Mouse (Mus musculus) embryonic facial prominence, embryonic 10.5 days (tissue): Measurements from ENCODE around the gene Fancg. TPM values are rescaled to one million over a fixed set of nuclear protein-coding genes. Genes with fewer than 3 reads are reported as not detected.
A peak's percentile ranks its signal among the peaks of the same experiment; 100 is the strongest.

Experiments used
- DNase-seq: peaks from one replicate; pipeline ENCODE4 v3.0.0-alpha.2; 2017; ENCODE audit warnings: low spot score
- H3K27ac ChIP-seq: fragments of 300-500 bp; sonication (generic); replicated peaks from 2 replicates; pipeline ENCODE4 v1.5.1; 2016; ENCODE audit warnings: mild to moderate bottlenecking
- H3K27me3 ChIP-seq: fragments of 300-500 bp; sonication (generic); replicated peaks from 2 replicates; pipeline ENCODE4 v1.6.1; 2016; ENCODE audit warnings: low read depth, mild to moderate bottlenecking; ENCODE audit not compliant: poor library complexity, severe bottlenecking
- H3K36me3 ChIP-seq: fragments of 300-500 bp; sonication (generic); replicated peaks from 2 replicates; pipeline ENCODE4 v1.6.1; 2016; ENCODE audit warnings: mild to moderate bottlenecking, moderate library complexity
- H3K4me1 ChIP-seq: fragments of 300-500 bp; sonication (generic); 2 replicates; pipeline ENCODE4 v1.6.1; 2016
- H3K4me3 ChIP-seq: fragments of 300-500 bp; sonication (generic); 2 replicates; pipeline ENCODE4 v1.5.1; 2016; ENCODE audit warnings: mild to moderate bottlenecking, moderate library complexity
- H3K9me3 ChIP-seq: fragments of 300-500 bp; sonication (generic); 2 replicates; pipeline ENCODE4 v1.6.1; 2016; ENCODE audit warnings: mild to moderate bottlenecking
- WGBS: fragments of 180-500 bp; shearing (Covaris S2); methylation state at CpG from one replicate; pipeline ENCODE4 v1.1.7; 2016; 5-methylcytosine and 5-hydroxymethylcytosine counted together
- polyA plus RNA-seq: library from polyadenylated mRNA; unstranded; fragments of >200 nt; fragmentation: Nextera tagmentation; extraction: Ambion mirVana; gene quantifications from 2 replicates; pipeline ENCODE4 v1.2.1, GENCODE M21; 2016

Gene Fancg
- polyA plus RNA-seq, 1 experiment from 2014 or later: 26.0 TPM

DNA sequence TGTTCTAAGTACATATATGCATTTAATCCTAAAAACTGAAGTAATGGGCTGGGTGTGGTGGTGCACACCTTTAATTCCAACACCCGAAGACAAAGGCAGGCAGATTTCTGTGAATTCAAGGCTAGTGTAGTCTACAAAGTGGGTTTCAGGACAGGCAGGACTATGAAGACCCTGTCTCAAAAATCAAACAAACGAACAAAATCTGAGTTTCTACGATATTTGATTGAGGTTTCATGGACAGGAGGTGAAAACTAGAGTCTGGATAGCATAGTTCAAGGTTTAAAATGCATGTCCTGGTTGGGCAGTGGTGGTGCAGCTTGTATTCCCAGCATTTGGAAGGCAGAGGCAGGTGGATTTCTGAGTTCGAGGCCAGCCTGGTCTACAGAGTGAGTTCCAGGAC, 41.0 kb downstream of the Fancg start, which contains the start of gene 1700022I11Rik:
Gene 1700022I11Rik (plus strand): TSS at position 301 of the 400 bp plus-strand sequence.
- Histone ChIP-seq H3K4me1 (peaks cover 8% of the 10 kb centered on the region), H3K27ac (no peak within 1 kb of the TSS), H3K27me3 (peaks cover 4% of the 10 kb centered on the region; the same call in 1 of the 2 replicates), H3K36me3 (no peaks in the 10 kb centered on the region), H3K9me3 (no peaks in the 10 kb centered on the region), H3K4me3 (no peak within 1 kb of the TSS)
- 87% methylated on average over 4 of the region's 4 CpGs for whole genome bisulfite sequencing
- DNase-seq: no peak

DNA sequence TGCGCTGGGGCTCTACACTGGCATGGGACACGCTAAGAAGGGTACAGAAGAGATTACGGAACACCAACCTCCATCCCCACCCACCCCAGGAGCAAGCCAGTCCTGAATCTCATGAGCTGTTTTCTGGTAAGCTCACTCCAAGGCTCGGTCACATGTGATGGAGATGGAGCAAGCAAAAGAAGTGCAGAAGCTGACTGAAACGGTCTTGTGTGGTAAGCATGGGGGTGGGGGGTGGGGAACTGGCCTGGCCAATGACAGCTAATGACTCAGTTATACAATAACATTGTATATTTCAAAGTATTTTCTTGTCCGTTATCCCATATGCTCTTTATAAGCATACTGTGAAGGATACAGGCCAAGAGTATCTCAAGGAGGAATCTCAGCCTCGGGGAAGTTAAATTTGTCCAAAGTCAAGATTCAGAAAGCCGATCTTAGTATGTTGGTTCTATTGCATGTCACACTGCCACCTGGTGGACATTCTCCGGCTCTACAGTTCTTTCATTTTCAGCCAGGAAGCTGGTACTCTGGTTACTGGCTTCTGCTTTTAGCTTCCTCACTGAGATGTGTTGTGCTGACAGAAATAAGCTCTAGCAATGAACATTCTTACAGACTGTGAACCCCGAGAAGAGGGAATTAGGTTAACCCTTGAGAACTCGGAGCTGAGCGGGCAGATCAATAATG, 45.1 kb downstream of the Fancg start:
- WGBS: 13% methylated on average over 12 of the region's 12 CpGs
- Histone ChIP-seq H3K27me3 (peaks cover 5% of the 10 kb centered on the region; the same call in 1 of the 2 replicates), H3K4me3 (peak overlapping the region; percentile 28)

DNA sequence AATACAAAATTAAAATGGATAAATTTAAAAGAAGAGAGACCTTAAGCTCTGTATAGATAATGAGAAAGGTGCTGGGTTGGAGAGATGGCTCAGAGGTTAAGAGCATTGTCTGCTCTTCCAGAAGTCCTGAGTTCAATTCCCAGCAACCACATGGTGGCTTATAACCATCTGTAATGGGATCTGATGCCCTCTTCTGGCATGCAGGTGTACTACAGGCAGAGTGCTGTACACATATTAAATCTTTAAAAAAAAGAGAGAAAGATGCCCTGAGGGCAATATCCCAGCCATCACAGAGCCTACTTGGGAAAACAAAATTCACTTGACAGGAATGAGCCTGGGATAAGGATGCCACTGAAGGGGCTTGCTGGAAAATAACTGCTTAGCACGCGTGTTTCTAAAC, 46.8 kb downstream of the Fancg start:
- Histone ChIP-seq H3K9me3 (no peaks in the 10 kb centered on the region), H3K36me3 (no peaks in the 10 kb centered on the region; the same call in none of the 2 replicates), H3K27me3 (peaks cover 5% of the 10 kb centered on the region; the same call in 1 of the 2 replicates), H3K4me3 (no peak overlapping the region), H3K4me1 (peaks cover 8% of the 10 kb centered on the region), H3K27ac (no peak overlapping the region)
- no peak for DNase-seq
- WGBS: 89% methylated on average over 2 of the region's 2 CpGs

More for the DNA sequence above, 45.1 kb downstream of the Fancg start:
- H3K27ac ChIP-seq: no peak overlapping the region
- no peaks in the 10 kb centered on the region for H3K36me3 ChIP-seq
- peaks cover 8% of the 10 kb centered on the region for H3K4me1 ChIP-seq
- no peaks in the 10 kb centered on the region for H3K9me3 ChIP-seq
- peak; percentile 62 for DNase-seq

DNA sequence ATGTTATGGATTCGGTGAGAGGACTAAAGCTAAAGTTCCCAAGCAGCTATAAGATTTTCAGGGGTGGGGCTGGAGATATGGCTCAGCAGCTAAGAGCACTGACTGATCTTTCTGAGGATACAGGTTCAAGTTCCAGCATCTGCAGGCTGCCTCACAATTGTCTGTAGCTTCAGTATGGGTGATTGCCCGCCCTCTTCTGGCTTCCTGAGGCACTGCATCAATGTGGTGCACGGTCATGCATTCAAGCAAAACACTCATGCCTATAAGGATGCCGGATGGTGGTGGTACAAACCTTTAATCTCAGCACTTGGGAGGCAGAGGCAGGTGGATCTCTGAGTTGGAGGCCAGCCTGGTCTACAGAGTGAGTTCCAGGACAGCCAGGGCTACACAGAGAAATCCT, 48.7 kb downstream of the Fancg start:
- Histone ChIP-seq H3K4me1 (peaks cover 4% of the 10 kb centered on the region), H3K27ac (no peak overlapping the region), H3K9me3 (no peaks in the 10 kb centered on the region), H3K4me3 (no peak overlapping the region), H3K27me3 (peaks cover 5% of the 10 kb centered on the region; the same call in 1 of the 2 replicates), H3K36me3 (peaks cover 18% of the 10 kb centered on the region)
- peak; percentile 62 for DNase-seq
- 36% methylated on average over 4 of the region's 4 CpGs for WGBS

DNA sequence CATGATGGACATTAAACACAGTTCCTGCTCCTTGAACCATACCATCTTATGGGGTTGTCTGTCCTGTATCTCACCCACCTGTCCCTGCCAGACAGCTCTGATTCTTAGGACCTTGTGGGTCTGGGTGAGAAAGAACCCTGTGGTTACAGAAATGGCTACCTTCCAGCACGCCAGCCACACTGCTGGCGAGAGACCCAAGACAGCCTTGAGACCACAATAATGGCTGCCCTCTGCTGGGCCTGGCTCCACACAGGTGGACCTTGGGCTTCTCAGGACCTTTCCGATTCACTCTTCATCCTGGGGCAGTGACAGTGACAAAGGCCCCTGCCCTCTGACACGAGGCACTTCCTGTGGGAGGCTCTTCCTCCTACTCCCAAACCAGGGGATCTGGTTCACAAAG, 50.9 kb downstream of the Fancg start:
- Histone ChIP-seq H3K36me3 (peaks cover 31% of the 10 kb centered on the region), H3K9me3 (no peaks in the 10 kb centered on the region), H3K4me1 (peaks cover 3% of the 10 kb centered on the region; the same call in 1 of the 2 replicates), H3K27ac (no peak overlapping the region), H3K27me3 (peaks cover 2% of the 10 kb centered on the region; the same call in 1 of the 2 replicates), H3K4me3 (no peak overlapping the region)
- DNase-seq: no peak
- WGBS: 63% methylated on average over 4 of the region's 4 CpGs

DNA sequence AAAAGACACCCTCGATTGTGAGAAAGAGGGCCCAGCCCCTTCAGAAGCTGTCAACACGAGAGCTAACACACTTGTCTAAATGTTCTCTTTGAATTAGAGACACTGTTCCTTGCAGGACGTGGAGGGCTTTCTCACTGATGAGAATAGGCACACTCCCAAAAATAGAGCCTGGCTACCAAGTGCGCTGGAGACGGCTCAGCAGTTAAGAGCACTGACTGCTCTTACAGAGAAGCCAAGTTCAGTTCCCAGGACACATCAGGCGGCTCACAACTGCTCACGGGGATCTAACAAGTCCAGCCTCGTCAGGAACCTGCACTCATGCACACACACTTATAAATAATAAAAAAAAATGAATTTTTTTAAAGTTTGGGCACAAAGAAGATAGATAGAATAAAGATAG, 51.4 kb downstream of the Fancg start:
- 78% methylated on average over 8 of the region's 8 CpGs for WGBS
- DNase-seq: no peak
- no peaks in the 10 kb centered on the region for H3K9me3 ChIP-seq
- no peaks in the 10 kb centered on the region for H3K27me3 ChIP-seq
- H3K4me1 ChIP-seq: peaks cover 6% of the 10 kb centered on the region
- H3K4me3 ChIP-seq: no peak overlapping the region
- peaks cover 31% of the 10 kb centered on the region for H3K36me3 ChIP-seq
- H3K27ac ChIP-seq: no peak overlapping the region

DNA sequence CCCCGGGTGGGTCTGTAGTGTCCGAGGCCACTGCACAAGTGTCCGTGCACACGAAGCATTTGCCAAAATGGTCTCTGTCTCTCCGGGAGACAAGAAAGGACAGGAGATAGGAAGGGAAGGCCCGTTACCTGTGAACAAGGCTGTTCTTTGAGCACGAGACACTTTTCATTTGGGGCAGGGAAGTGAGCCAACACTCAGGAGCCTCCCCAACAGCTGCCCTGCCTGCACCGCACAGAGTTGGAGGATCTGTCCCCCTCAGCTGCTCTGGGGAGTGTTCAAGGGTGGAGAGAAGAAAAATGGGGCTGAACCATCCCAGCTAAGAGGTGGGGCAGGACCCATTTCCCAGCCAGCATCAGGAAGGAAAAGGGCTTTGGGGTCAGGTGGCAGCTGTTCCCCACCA, 52.3 kb downstream of the Fancg start:
- no peaks in the 10 kb centered on the region for H3K9me3 ChIP-seq
- peaks cover 15% of the 10 kb centered on the region for H3K4me1 ChIP-seq
- H3K27ac ChIP-seq: no peak overlapping the region
- H3K27me3 ChIP-seq: no peaks in the 10 kb centered on the region
- DNase-seq: no peak
- WGBS: 90% methylated on average over 8 of the region's 8 CpGs
- H3K36me3 ChIP-seq: peaks cover 40% of the 10 kb centered on the region
- no peak overlapping the region for H3K4me3 ChIP-seq

DNA sequence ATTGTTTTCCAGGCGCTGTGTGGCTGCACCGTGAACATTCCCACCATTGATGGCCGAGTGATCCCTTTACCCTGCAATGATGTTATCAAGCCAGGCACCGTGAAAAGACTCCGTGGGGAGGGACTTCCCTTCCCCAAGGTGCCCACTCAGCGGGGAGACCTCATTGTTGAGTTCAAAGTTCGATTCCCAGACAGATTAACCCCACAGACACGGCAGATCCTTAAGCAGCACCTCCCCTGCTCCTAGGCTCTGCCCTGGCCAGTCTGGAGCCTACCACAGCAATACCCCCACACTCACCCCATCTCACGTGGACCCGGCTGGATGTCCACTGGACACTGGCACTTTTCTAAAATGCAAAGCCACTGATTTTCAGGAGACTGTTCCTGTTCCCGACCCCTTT, 53.0 kb downstream of the Fancg start:
- H3K4me1 ChIP-seq: peaks cover 22% of the 10 kb centered on the region
- 86% methylated on average over 11 of the region's 11 CpGs for WGBS
- no peak for DNase-seq
- no peak overlapping the region for H3K4me3 ChIP-seq
- no peak overlapping the region for H3K27ac ChIP-seq
- H3K9me3 ChIP-seq: no peaks in the 10 kb centered on the region
- H3K27me3 ChIP-seq: no peaks in the 10 kb centered on the region
- H3K36me3 ChIP-seq: peaks cover 41% of the 10 kb centered on the region

DNA sequence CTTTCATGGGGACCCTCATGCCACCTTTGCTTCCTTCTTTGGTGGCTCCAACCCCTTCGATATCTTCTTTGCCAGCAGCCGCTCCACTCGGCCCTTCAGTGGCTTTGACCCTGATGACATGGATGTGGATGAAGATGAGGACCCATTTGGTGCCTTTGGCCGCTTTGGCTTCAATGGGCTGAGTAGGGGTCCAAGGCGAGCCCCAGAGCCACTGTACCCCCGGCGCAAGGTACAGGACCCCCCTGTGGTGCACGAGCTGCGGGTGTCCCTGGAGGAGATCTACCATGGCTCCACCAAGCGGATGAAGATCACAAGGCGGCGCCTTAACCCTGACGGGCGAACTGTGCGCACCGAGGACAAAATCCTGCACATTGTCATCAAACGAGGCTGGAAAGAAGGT, 53.7 kb downstream of the Fancg start:
- Histone ChIP-seq H3K4me1 (peaks cover 29% of the 10 kb centered on the region), H3K9me3 (no peaks in the 10 kb centered on the region), H3K27me3 (0 out of 2 replicates have a peak, but pooled peaks cover 1% of the 10 kb centered on the region), H3K36me3 (peaks cover 41% of the 10 kb centered on the region), H3K4me3 (no peak overlapping the region), H3K27ac (no peak overlapping the region)
- 95% methylated on average over 17 of the region's 17 CpGs for WGBS
- no peak for DNase-seq

DNA sequence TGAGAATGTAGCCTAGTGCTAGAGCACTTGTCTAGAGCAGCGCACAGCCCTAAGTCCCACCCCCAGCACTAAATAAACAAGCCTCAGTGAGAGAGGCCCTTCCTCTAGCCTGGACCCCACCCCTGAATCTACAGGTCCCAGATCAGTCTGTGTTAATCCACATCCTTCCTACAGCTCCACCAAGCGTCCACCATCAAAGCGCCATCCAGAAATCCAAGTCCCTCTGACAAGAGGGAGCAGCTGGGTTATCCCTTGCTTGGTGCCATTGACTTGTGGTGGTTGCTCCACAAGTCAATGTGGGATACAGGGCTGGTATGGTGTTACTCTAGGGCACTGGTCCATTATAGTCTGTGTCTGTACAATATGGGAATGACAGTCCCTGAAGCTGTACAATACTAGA, 55.1 kb downstream of the Fancg start:
- H3K9me3 ChIP-seq: no peaks in the 10 kb centered on the region
- peaks cover 41% of the 10 kb centered on the region for H3K36me3 ChIP-seq
- 91% methylated on average over 3 of the region's 3 CpGs for WGBS
- H3K4me1 ChIP-seq: peaks cover 43% of the 10 kb centered on the region
- no peak for DNase-seq
- H3K27me3 ChIP-seq: 0 out of 2 replicates have a peak, but pooled peaks cover 6% of the 10 kb centered on the region
- no peak overlapping the region for H3K27ac ChIP-seq
- H3K4me3 ChIP-seq: no peak overlapping the region

DNA sequence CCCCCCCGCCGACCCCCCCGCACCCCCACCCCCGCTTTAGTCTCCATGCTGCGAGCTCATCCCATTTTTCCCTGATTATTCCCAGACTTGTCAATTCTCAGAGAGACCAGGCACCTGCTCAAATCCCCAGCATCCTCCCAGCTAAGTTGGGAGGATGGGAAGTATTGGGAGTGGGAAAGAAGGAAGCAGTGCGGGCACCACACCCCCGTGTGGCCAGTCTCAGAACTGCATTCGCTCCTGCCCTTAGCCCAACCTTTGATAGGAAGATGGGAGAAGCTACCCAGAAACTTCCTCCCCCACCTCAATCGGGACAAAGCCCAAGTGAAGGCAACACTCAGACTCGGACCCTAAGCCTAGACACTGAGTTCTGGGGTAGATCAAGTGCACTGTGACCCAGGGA, 56.0 kb downstream of the Fancg start:
- no peak overlapping the region for H3K27ac ChIP-seq

DNA sequence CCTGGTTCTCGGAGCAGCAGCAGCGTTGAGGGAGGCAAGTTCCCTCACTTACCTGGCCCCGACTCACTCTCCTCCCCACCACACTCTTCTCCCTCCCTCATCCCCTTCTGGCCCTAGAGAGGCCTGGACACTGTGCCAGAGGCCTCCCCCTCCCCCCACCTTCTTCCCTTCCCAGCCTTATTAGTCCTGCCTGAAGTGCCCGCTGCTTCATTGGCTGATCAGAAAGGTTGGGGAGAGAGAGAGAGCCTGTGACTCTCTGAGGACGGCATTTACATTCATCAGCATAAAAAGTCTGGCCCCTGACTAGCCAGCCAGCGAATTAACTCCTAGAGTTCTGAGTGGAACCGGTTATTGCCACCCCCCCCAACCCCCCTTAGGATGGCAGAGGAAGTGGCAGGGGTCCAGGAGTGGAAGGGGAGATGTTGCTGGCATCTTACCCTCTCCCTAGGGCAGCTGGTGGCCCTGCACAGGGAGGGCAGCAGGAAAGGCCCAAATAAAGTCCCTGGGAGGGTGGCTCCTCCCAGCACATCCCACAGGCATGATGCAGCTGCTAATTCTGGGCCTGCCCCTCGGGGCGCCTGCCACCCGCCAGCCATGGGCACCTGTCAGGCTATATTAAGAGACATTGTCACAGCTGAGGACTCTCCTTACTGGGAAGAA, 56.7 kb downstream of the Fancg start:
- Histone ChIP-seq H3K9me3 (no peaks in the 10 kb centered on the region), H3K4me3 (peak overlapping the region; percentile 18; the same call in 1 of the 2 replicates), H3K27me3 (peaks cover 11% of the 10 kb centered on the region), H3K27ac (peak overlapping the region; percentile 30; the same call in 1 of the 2 replicates), H3K36me3 (peaks cover 41% of the 10 kb centered on the region), H3K4me1 (peaks cover 55% of the 10 kb centered on the region)
- WGBS: 21% methylated on average over 10 of the region's 10 CpGs
- peak; percentile 19 for DNase-seq

More for the DNA sequence above, 56.0 kb downstream of the Fancg start:
- Histone ChIP-seq H3K36me3 (peaks cover 41% of the 10 kb centered on the region), H3K4me3 (no peak overlapping the region), H3K27me3 (0 out of 2 replicates have a peak, but pooled peaks cover 6% of the 10 kb centered on the region), H3K9me3 (no peaks in the 10 kb centered on the region), H3K4me1 (peaks cover 48% of the 10 kb centered on the region)
- 8% methylated on average over 10 of the region's 10 CpGs for WGBS
- peak; percentile 80 for DNase-seq
